Mouse (Mus musculus) embryo, embryonic 10.5 days (tissue): ENCODE results near the gene Ifitm6.
"Not testable (repeated sequence)": the region's sequence is repeated elsewhere in the genome, so short reads cannot be mapped to it uniquely, and the experiment has no call there.

Experiments
- DNase-seq: peaks from one replicate; pipeline ENCODE4 v3.0.0-alpha.2; 2015; ENCODE audit warnings: low spot score

Ifitm6 gene

GRCm38 (mm10) chr7:141041661-141042060 is 23.9 kb upstream of the Ifitm6 start:
- DNase-seq = no peak

DNA sequence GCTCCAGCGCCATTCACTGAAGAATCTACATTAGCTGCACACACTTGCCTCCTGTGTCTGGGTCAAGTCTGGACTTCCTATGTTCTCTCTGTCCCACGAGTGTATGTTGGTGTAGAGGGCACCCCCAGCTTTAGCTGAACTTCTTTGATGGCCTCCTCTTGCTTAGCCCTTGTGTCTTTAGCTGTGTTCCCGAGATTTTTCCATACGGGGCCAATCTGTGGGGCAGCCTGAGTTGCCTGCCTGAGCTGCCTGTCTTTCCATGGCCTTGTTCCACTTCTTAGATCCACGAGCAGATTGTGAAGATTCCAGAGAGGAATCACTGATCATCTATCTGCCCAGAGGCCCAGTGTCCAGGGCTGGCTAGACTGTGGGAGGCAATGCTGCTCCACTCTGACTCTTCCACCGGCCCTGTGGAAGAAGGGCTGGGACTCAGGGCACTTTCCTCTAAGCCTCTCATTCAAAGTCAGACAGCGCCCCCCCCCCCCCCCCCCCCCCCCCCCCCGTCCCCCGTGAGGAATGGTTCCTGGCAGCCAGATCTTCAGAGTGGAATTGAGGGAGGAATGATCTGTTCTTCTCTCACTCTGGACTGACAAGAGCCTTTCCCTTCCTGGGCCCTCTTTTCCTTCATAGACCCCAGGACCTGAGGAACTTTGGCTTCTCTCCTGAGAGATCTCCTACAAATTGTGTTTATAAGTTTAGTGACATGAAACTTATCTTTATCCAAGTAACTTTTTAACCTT is 23.3 kb upstream of the Ifitm6 start:
- DNase-seq = peak; percentile 37

DNA sequence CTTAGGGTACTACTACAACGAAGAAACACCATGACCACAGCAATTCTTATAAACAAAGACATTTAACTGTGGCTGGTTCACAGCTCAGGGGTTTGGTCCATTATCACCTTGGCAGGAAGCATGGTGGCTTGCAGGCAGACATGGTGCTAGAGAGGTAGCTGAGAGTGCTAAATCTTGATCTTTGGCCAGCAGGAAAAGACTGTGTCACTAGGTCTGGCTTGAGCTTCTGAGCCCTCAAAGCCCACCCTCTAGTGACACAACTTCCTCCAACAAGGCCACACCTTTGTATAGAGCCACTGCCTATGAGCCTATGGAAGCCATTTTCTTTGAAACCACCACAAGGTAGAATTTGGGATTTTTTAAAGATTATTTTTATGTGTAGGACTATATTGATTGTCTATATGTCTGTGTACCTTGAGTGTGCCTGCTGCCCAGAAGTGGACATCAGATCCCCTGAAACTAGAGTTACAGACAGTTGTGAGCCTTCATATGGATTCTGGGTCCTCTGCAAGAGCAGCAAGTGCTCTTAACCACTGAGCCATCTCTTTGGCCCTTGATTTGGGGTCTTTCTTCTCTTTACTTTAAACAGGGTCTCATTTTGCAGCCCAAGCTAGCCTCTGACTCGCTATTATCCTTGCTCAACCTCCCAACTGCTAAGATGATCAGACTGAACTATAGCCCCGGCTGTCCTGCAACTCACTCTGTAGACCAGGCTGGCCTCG is 21.8 kb upstream of the Ifitm6 start:
- DNase-seq = no peak

GRCm38 (mm10) chr7:141038090-141039032 is 20.6 kb upstream of the Ifitm6 start:
- DNase-seq = no peak

DNA sequence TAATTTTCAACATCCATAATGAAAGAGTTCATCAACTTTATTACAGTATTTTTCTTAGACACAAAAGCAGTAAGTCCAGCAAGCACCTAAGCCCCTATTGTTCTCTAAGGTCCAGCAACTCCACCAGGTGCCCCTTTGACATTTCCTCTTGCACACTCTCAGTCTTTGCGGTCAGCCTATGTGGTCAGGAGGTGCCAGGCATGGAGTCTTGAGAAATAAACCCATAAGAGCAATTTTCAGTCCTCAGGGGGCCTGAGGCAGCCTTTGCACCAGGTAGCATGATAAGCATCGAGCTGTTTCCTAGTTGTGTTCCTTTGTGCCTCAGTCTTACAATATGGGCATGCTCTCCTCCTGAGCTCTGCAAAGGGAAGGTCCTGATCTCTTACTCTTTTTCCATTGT is 18.9 kb upstream of the Ifitm6 start:
- DNase-seq = not testable (repeated sequence)

- no peak for DNase-seq
Observed at GRCm38 (mm10) chr7:141032458-141033167, 14.9 kb upstream of the Ifitm6 start.

GRCm38 (mm10) chr7:141030390-141030789 is 12.7 kb upstream of the Ifitm6 start:
- DNase-seq = no peak

GRCm38 (mm10) chr7:141028831-141029230 is 11.1 kb upstream of the Ifitm6 start, which contains the start of gene Gm17387:
Gm17387 (plus strand) TSS chr7:141029131.
- DNase-seq = no peak

- peak; percentile 27 for DNase-seq
Observed at GRCm38 (mm10) chr7:141026740-141027098, 9.0 kb upstream of the Ifitm6 start.

GRCm38 (mm10) chr7:141026097-141026739 is 8.5 kb upstream of the Ifitm6 start:
- DNase-seq = peak; percentile 49

DNA sequence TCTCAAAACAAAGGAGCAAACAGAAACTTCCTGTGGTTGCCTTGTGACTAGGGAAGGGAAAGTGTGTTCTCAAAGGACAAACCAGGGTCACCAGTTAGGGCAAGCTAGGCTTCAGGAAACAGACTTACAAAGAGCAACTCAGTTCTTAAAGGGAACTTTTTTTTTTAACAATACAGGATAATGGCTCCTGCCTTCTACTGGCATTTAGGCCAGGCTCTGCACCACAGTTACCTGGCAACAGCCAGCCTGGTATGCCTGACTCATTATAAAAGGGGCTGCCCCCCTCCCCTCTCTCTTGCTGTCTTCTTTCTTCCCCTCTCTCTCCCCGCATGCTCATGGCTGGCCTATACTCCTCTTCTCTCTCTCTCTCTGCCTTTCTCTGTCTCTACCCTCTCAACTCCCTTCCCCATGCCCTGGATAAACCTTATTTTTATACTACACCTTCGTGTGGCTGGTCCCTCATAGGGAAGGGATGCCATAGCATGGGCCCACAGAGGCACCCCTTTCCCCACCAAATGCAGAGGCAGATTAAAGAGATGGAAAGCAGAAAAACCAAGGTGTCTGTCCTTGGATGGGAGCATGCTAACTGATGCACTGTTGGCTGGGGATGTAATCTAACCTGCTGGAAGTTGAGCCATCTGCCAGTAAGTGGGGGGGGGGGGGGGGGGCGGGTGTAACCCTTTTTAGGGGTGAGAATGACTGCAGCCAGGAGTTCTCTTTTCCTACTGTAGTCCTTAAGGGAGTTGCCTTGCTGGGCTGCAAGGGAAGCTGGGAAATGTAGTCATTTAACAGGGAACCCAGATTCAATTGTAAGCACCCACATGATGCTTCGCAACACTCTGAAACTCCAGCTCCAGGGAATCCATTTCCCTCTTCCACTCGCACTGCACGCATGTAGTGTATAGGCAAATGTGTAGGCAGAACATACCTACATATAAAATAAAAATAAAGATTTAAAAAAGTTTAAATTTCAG is 7.4 kb upstream of the Ifitm6 start:
- peak; percentile 76 for DNase-seq

DNA sequence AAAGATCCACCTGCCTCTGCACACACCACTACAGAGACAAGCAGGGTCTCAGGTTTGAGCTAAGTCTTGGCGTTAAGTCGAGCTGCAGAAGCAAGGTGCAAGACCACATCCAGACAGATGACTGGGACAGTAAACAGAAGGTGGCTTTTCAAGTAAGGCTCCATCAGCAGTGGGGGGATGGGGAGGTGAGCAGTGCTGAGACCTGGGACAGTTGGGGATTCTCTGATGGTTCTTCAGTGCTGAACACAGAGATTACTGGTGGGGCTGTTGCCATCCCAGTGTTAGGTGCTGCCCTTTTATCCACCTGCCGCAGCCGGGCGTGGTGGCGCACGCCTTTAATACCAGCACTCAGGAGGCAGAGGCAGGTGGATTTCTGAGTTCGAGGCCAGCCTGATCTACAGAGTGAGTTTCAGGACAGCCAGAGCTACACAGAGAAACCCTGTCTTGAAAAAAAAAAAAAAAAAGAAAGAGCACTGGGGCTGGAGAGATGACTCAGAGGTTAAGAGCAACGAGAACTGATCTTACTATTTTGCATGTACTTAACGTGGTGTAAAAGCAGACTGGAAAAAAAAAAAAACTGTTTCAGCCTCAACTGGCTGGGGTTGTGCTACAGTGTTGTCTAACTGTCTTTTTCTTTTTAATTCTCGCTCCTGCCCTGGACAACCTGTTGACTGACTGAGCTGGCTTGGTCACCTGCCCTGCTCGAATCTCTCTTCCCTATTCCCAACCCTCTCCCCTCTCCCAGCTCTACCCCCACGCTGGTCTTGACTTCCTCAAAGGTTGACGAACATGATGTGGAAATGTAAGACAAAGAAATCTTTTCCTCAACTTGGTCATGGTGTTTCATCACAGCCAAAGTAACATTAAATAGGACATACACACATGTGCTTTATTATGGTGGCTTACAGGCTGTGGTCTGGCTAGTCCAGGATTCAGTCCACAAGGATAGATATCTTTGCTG is 4.0 kb upstream of the Ifitm6 start:
- no peak for DNase-seq

- DNase-seq = no peak
Observed at GRCm38 (mm10) chr7:141019028-141019427, 1.3 kb upstream of the Ifitm6 start.

- no peak for DNase-seq
Observed at GRCm38 (mm10) chr7:141016707-141017697, 722 bp downstream of the Ifitm6 start.

DNA sequence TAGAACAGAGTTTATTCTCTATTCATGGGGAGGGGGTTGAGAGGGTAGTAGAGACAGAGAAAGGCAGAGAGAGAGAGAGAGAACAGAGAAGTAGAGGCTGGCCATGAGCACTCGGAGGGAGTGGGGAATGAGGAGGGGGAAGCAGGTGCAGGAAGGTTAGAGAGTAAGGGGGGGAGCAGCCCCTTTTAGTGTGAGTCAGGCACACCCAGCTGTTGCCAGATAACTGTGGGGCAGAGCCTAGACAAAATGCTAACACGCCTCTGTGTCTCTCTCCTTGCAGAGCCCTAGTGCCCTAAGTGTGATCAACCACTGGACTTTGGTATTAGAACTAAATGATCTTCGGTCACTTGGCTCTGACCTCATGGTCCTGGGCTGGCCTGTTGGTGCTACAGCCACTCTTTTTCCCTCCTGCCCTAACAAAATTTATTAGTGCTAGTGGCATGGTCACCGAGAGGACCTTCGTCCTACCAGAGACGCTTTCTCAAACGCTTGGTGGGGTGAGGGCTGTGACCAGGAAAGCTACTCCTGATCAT is 6.4 kb downstream of the Ifitm6 start:
- no peak for DNase-seq

DNA sequence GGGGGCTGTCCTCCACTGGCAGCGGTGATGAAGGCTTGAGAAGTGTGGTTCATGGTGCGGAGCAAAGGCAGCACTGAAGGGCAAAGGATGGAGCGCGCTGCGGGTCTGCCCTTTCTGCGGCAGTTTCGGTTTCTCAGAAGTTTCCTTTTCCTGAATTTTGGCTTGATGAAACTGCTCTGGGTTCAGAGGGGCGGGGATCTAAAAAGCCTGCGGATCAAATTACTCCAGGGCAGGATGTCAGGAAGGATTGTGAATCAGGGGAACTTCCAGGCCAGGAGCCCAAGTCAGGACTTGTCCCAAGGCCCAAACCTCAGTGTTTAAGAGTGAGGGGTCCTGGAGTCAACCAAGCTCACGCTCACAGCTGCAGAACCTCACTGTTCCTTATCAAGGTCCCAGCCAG is 7.1 kb downstream of the Ifitm6 start, which contains the start of gene Ifitm3:
Gene Ifitm3, minus strand, starts transcription at position 178 of the 400 bp plus-strand sequence.
- DNase-seq = peak; percentile 78

DNA sequence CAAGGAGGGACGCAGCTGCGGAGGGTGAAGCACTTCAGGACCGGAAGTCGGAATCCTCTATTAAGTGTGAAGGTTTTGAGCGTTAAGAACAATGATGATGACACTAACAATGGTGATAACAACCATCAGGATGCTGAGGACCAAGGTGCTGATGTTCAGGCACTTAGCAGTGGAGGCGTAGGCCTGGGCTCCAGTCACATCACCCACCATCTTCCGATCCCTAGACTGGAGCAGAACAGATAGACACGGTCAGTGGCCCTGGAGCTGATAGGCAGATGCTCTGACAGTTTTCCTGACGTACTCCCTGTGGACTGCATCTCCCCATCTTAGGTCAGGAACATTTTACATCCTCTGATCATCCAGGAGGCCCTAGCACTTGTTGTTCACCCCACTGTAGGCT is 8.1 kb downstream of the Ifitm6 start:
- no peak for DNase-seq
